Mouse (Mus musculus) limb, embryonic 12.5 days (tissue): ENCODE data around the gene Ftl1. TPM values are rescaled to one million over a fixed set of nuclear protein-coding genes. Genes with fewer than 3 reads are reported as not detected.

ENCODE experiments used
- ATAC-seq: fragments of 200-750 bp; cut with Nextera tagmentation; 2 replicates; pipeline ENCODE4 v1.8.0; 2017; ENCODE audit warnings: low read depth, moderate TSS enrichment; ENCODE audit not compliant: insufficient number of reproducible peaks, insufficient read depth, low FRiP score, low TSS enrichment
- H3K27ac ChIP-seq: fragments of 300-500 bp; sonication (generic); 2 replicates; pipeline ENCODE4 v1.5.1; 2016; ENCODE audit warnings: mild to moderate bottlenecking, moderate library complexity
- H3K27me3 ChIP-seq: fragments of 300-500 bp; sonication (generic); 2 replicates; pipeline ENCODE4 v1.6.1; 2016; ENCODE audit warnings: mild to moderate bottlenecking, moderate library complexity
- H3K36me3 ChIP-seq: fragments of 300-500 bp; sonication (generic); 2 replicates; pipeline ENCODE4 v1.6.1; 2016; ENCODE audit warnings: mild to moderate bottlenecking, moderate library complexity
- H3K4me1 ChIP-seq: fragments of 300-500 bp; sonication (generic); replicated peaks from 2 replicates; pipeline ENCODE4 v1.6.1; 2016
- H3K4me2 ChIP-seq: fragments of 300-500 bp; sonication (generic); 2 replicates; pipeline ENCODE4 v1.6.1; 2016; ENCODE audit warnings: mild to moderate bottlenecking, moderate library complexity
- H3K4me3 ChIP-seq: fragments of 300-500 bp; sonication (generic); replicated peaks from 2 replicates; pipeline ENCODE4 v1.5.1; 2016; ENCODE audit warnings: mild to moderate bottlenecking
- H3K9ac ChIP-seq: fragments of 300-500 bp; sonication (generic); replicated peaks from 2 replicates; pipeline ENCODE4 v1.6.1; 2016; ENCODE audit warnings: mild to moderate bottlenecking, moderate library complexity
- H3K9me3 ChIP-seq: fragments of 300-500 bp; sonication (generic); 2 replicates; pipeline ENCODE4 v1.6.1; 2016; ENCODE audit warnings: mild to moderate bottlenecking, moderate library complexity
- WGBS: fragments of 180-500 bp; shearing (Covaris S2); methylation state at CpG from one replicate; pipeline ENCODE4 v1.1.7; 2016; 5-methylcytosine and 5-hydroxymethylcytosine counted together
- microRNA-seq: library from miRNA; unstranded; fragments of <30 nt; microRNA quantifications from one replicate; pipeline ENCODE4, GENCODE M21; 2017
- polyA plus RNA-seq: library from polyadenylated mRNA; unstranded; fragments of >200 nt; fragmentation: Nextera tagmentation; extraction: Ambion mirVana; gene quantifications from 2 replicates; pipeline ENCODE4 v1.2.1, GENCODE M21; 2016

Ftl1 gene
- polyA plus RNA-seq, 1 experiment from 2014 or later = 4,953 TPM

DNA sequence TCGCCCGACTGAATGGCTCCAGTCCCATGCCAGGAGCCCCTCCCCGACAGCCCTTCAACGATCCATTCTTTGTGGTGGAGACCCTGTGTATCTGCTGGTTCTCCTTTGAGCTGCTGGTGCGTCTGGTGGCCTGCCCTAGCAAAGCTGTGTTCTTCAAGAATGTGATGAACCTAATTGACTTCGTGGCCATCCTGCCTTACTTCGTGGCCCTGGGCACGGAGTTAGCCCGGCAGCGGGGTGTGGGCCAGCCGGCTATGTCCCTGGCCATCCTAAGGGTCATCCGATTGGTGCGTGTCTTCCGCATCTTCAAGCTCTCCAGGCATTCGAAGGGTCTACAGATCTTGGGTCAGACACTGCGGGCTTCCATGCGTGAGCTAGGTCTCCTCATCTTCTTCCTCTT, 50.7 kb downstream of the Ftl1 start:
- H3K4me1 ChIP-seq = peaks cover 19% of the 10 kb centered on the region
- WGBS = 86% methylated on average over 17 of the region's 17 CpGs
- H3K27ac ChIP-seq = no peak overlapping the region
- ATAC-seq = no peak
- no peaks in the 10 kb centered on the region for H3K36me3 ChIP-seq
- H3K9ac ChIP-seq = no peak overlapping the region
- 0 out of 2 replicates have a peak, but pooled peaks cover 5% of the 10 kb centered on the region for H3K9me3 ChIP-seq
- no peak overlapping the region for H3K4me3 ChIP-seq
- H3K27me3 ChIP-seq = peaks cover 92% of the 10 kb centered on the region
- H3K4me2 ChIP-seq = no peak overlapping the region

DNA sequence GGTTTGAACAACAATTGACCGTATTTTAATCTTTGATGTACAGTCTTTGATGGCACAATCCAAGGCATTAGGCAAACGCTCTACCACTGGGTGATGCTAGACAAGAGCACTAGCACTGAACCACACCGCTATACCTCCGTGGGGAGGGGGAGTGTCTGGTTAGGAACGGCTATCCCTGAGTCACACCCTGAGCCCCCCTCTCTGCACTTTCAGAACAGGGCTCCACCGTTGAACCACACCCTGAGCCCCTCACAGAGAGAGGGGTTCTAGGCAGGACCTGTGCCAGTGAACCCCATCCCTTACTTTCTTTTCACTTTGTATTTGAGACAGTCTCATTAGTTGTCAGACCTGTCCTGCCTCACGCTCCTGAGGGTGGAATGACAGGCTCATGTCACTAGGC, 51.3 kb downstream of the Ftl1 start:
- Histone ChIP-seq H3K36me3 (no peaks in the 10 kb centered on the region), H3K4me3 (no peak overlapping the region), H3K4me2 (no peak overlapping the region), H3K4me1 (peaks cover 13% of the 10 kb centered on the region), H3K27ac (no peak overlapping the region), H3K27me3 (peaks cover 86% of the 10 kb centered on the region), H3K9ac (no peak overlapping the region), H3K9me3 (0 out of 2 replicates have a peak, but pooled peaks cover 5% of the 10 kb centered on the region)
- no peak for ATAC-seq
- WGBS = 72% methylated on average over 7 of the region's 7 CpGs

Small RNA genes within 50 kb of the gene (microRNA-seq; reads per million reads assigned to microRNA genes)
- not detected for gene Gm22133

Other genes starting within 250 kb of the Ftl1 start
- gene Dkkl1, start 247.7 kb downstream of the Ftl1 start, polyA plus RNA-seq = 0.80 and 1.2 TPM in 2 replicates
- 316 and 326 TPM in 2 replicates for gene Tead2, start 244.1 kb downstream of the Ftl1 start, polyA plus RNA-seq
- 1.6 TPM in 2 replicates for gene Cd37, start 220.8 kb downstream of the Ftl1 start, polyA plus RNA-seq
- 0.18 and 0.42 TPM in 2 replicates for gene Slc6a16, start 218.8 kb downstream of the Ftl1 start, polyA plus RNA-seq
- gene Slc6a21, start 182.4 kb downstream of the Ftl1 start, polyA plus RNA-seq = not detected in 2 replicates
- 14.0 and 16.1 TPM in 2 replicates for gene Trpm4, start 126.1 kb downstream of the Ftl1 start, polyA plus RNA-seq
- gene Hrc, start 124.6 kb downstream of the Ftl1 start, polyA plus RNA-seq = 1.8 and 1.9 TPM in 2 replicates
- 6.4 and 8.4 TPM in 2 replicates for gene Ppfia3, start 92.9 kb downstream of the Ftl1 start, polyA plus RNA-seq
- 1.4 and 1.8 TPM in 2 replicates for gene Lin7b, start 89.3 kb downstream of the Ftl1 start, polyA plus RNA-seq
- 341 and 347 TPM in 2 replicates for gene Snrnp70, start 64.1 kb downstream of the Ftl1 start, polyA plus RNA-seq
- 0.13 and 0.18 TPM in 2 replicates for gene Kcna7, start 54.2 kb downstream of the Ftl1 start, polyA plus RNA-seq
- 3.9 and 5.6 TPM in 2 replicates for gene Ntf5, start 46.2 kb downstream of the Ftl1 start, polyA plus RNA-seq
- gene Lhb, start 39.1 kb downstream of the Ftl1 start, polyA plus RNA-seq = 0.33 TPM in 1 of 2 replicates, not detected in the other
- gene Gys1, start 25.0 kb downstream of the Ftl1 start, polyA plus RNA-seq = 45.2 and 46.2 TPM in 2 replicates
- gene Ruvbl2, start 21.8 kb downstream of the Ftl1 start, polyA plus RNA-seq = 155 and 156 TPM in 2 replicates
- gene Bax, start 7.0 kb upstream of the Ftl1 start, polyA plus RNA-seq = 224 and 230 TPM in 2 replicates
- 1.4 TPM in 2 replicates for gene Tulp2, start 22.0 kb upstream of the Ftl1 start, polyA plus RNA-seq
- gene Gm45808, start 26.9 kb upstream of the Ftl1 start, polyA plus RNA-seq = not detected in 2 replicates
- gene Dhdh, start 28.9 kb upstream of the Ftl1 start, polyA plus RNA-seq = 3.2 and 3.3 TPM in 2 replicates
- gene Nucb1, start 50.5 kb upstream of the Ftl1 start, polyA plus RNA-seq = 149 and 160 TPM in 2 replicates
- 26.0 and 27.1 TPM in 2 replicates for gene Ppp1r15a, start 66.4 kb upstream of the Ftl1 start, polyA plus RNA-seq
- 1.4 TPM in 2 replicates for gene Plekha4, start 66.4 kb upstream of the Ftl1 start, polyA plus RNA-seq
- gene Hsd17b14, start 95.0 kb upstream of the Ftl1 start, polyA plus RNA-seq = 0.55 and 1.1 TPM in 2 replicates
- gene Bcat2, start 110.3 kb upstream of the Ftl1 start, polyA plus RNA-seq = 50.4 and 56.5 TPM in 2 replicates
- gene Fgf21, start 155.6 kb upstream of the Ftl1 start, polyA plus RNA-seq = not detected in 2 replicates
- gene Fut1, start 157.4 kb upstream of the Ftl1 start, polyA plus RNA-seq = not detected in 2 replicates
- 0.13 and 0.17 TPM in 2 replicates for gene Izumo1, start 161.9 kb upstream of the Ftl1 start, polyA plus RNA-seq
- 11.7 and 13.4 TPM in 2 replicates for gene Rasip1, start 167.6 kb upstream of the Ftl1 start, polyA plus RNA-seq
- gene Mamstr, start 180.1 kb upstream of the Ftl1 start, polyA plus RNA-seq = 5.7 and 5.9 TPM in 2 replicates
- gene Fut2, start 206.5 kb upstream of the Ftl1 start, polyA plus RNA-seq = 0.15 TPM in 2 replicates
- gene Ntn5, start 224.1 kb upstream of the Ftl1 start, polyA plus RNA-seq = 0.13 and 0.23 TPM in 2 replicates
- gene Sec1, start 234.5 kb upstream of the Ftl1 start, polyA plus RNA-seq = 0.40 and 0.74 TPM in 2 replicates
- 8.8 and 12.6 TPM in 2 replicates for gene Car11, start 240.0 kb upstream of the Ftl1 start, polyA plus RNA-seq
- 6.4 and 8.5 TPM in 2 replicates for gene Dbp, start 245.2 kb upstream of the Ftl1 start, polyA plus RNA-seq